Mouse (Mus musculus): ENCODE results near the gene Mfap4. TPM values are rescaled to one million over a fixed set of nuclear protein-coding genes. Genes with fewer than 3 reads are reported as not detected.

The Mfap4 gene
- polyA plus RNA-seq, 1 experiment from 2014 or later: 83.2 TPM

DNA sequence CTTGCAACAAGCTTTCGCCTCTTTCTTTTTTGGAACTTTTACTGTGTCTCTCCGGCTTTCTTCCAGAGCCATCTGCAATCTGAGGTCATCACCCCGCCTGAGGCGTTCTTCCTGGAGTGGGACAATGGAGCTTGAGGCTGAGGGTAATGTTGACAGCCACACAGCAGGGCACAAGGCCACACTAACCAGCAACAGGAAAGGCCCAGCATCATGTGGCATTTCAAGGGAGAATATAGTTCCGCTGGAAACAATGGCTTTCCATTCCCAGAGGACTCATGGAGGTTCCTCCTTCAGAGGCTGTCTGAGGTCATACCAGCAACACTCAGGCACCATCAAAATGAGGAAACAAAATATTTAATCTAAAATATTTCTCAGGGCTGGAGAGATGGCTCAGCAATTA is 48.3 kb downstream of the Mfap4 start:
- H3K4me3 ChIP-seq: no peak overlapping the region
- peaks cover 9% of the 10 kb centered on the region for H3K4me1 ChIP-seq
- 77% methylated on average over 5 of the region's 5 CpGs for WGBS
- no peak overlapping the region for H3K4me2 ChIP-seq (replicated peaks)
- H3K36me3 ChIP-seq: peaks cover 15% of the 10 kb centered on the region
- H3K27ac ChIP-seq (replicated peaks): no peak overlapping the region
- H3K27me3 ChIP-seq: no peaks in the 10 kb centered on the region
- H3K9me3 ChIP-seq: no peaks in the 10 kb centered on the region
- no peak for ATAC-seq (ENCODE audit: low FRiP score, low read depth)
- no peak overlapping the region for H3K9ac ChIP-seq (replicated peaks)

DNA sequence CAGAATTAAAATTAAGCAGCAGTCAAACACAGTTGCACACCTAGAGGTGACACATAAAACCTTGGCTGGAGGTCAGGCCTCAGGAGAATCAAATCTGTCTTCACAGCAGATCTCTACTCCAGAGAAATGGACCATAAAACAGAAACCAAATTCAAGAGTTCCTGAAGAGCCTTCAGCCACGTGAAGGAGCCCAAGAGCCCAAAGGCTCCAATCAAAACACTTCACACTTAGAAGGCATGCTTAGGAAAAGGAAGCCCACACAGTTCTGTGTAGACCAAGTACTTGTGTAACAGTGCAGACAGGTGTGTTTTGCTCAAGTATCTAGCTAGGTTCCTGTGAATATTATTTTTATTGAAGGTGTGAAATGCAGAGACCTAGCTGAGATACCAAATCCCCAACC is 50.3 kb downstream of the Mfap4 start:
- no peak for ATAC-seq (ENCODE audit: low FRiP score, low read depth)
- no peak overlapping the region for H3K4me2 ChIP-seq (replicated peaks)
- H3K36me3 ChIP-seq: peaks cover 24% of the 10 kb centered on the region
- no peak overlapping the region for H3K9ac ChIP-seq (replicated peaks)
- H3K4me1 ChIP-seq: no peaks in the 10 kb centered on the region
- H3K9me3 ChIP-seq: no peaks in the 10 kb centered on the region
- H3K4me3 ChIP-seq: no peak overlapping the region
- WGBS: 82% methylated on average over 1 of the region's 1 CpGs
- H3K27ac ChIP-seq (replicated peaks): no peak overlapping the region
- H3K27me3 ChIP-seq: no peaks in the 10 kb centered on the region

DNA sequence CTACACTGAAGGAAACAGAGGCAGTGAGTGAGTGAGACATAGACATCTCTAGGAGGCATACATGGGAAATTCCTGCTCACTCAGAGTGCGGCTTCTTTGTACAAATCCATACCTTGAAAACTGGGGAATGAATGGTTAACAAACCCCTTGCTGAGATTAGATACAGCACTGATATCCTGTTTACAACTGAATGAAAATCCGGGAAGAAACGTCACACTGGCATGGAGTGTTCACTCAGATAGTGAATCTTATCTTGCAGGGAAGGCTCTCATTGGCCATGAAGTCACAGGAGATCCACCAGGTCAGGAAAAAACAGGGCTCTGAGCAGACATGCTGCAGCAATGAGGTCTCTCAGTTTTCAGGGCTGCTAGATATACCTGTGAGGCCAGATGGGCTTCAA is 51.7 kb downstream of the Mfap4 start:
- peaks cover 15% of the 10 kb centered on the region; the same call in 1 of the 2 replicates for H3K36me3 ChIP-seq
- H3K9ac ChIP-seq (replicated peaks): no peak overlapping the region
- H3K4me3 ChIP-seq: no peak overlapping the region
- no peak overlapping the region for H3K27ac ChIP-seq (replicated peaks)
- no peaks in the 10 kb centered on the region for H3K27me3 ChIP-seq
- 83% methylated on average over 3 of the region's 3 CpGs for WGBS
- no peak for ATAC-seq (ENCODE audit: low FRiP score, low read depth)
- H3K9me3 ChIP-seq: no peaks in the 10 kb centered on the region
- no peaks in the 10 kb centered on the region for H3K4me1 ChIP-seq
- no peak overlapping the region for H3K4me2 ChIP-seq (replicated peaks)

DNA sequence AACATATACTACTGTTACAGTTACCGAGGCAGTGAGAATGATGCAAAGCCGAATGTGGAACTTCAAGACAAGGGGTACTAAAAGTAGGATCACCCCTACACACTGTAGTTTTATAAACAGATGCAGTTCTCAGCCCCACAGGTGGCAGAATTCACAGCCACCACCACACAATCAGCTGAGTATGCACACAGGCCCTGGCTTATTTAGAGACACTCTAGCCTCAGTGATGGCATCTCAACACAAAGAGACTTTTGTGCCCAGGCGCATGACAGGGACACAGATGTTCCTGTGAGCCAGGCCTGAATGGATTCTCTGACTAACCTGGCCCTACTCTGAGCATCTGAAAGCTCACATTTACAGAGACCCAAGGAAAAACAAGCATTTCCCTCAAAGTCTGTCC is 52.1 kb downstream of the Mfap4 start:
- H3K9ac ChIP-seq (replicated peaks): no peak overlapping the region
- no peak overlapping the region for H3K4me3 ChIP-seq
- 85% methylated on average over 3 of the region's 3 CpGs for WGBS
- ATAC-seq (ENCODE audit: low FRiP score, low read depth): no peak
- H3K9me3 ChIP-seq: no peaks in the 10 kb centered on the region
- no peaks in the 10 kb centered on the region for H3K27me3 ChIP-seq
- H3K36me3 ChIP-seq: peaks cover 15% of the 10 kb centered on the region; the same call in 1 of the 2 replicates
- no peak overlapping the region for H3K27ac ChIP-seq (replicated peaks)
- H3K4me1 ChIP-seq: no peaks in the 10 kb centered on the region
- no peak overlapping the region for H3K4me2 ChIP-seq (replicated peaks)

Other genes starting within 250 kb of the Mfap4 start
- gene Aldh3a2, start 218.0 kb upstream of the Mfap4 start, polyA plus RNA-seq (2016; fragmentation: Nextera tagmentation; extraction: Ambion mirVana): 25.3 and 28.5 TPM in 2 replicates
- gene Slc47a2, start 142.6 kb upstream of the Mfap4 start, polyA plus RNA-seq (2016; fragmentation: Nextera tagmentation; extraction: Ambion mirVana): not detected in 2 replicates
- gene Slc47a1, start 107.1 kb upstream of the Mfap4 start, polyA plus RNA-seq (2016; fragmentation: Nextera tagmentation; extraction: Ambion mirVana): not detected in 2 replicates
- 4.8 and 6.6 TPM in 2 replicates for gene Rnf112, start 31.3 kb upstream of the Mfap4 start, polyA plus RNA-seq (2016; fragmentation: Nextera tagmentation; extraction: Ambion mirVana)
- gene Mapk7, start 9.0 kb downstream of the Mfap4 start, polyA plus RNA-seq (2016; fragmentation: Nextera tagmentation; extraction: Ambion mirVana): 94.2 and 100 TPM in 2 replicates
- 33.2 and 37.8 TPM in 2 replicates for gene B9d1, start 19.7 kb downstream of the Mfap4 start, polyA plus RNA-seq (2016; fragmentation: Nextera tagmentation; extraction: Ambion mirVana)
- gene Epn2, start 94.3 kb downstream of the Mfap4 start, polyA plus RNA-seq (2016; fragmentation: Nextera tagmentation; extraction: Ambion mirVana): 34.3 and 39.0 TPM in 2 replicates
- 7.8 and 8.4 TPM in 2 replicates for gene Grap, start 167.8 kb downstream of the Mfap4 start, polyA plus RNA-seq (2016; fragmentation: Nextera tagmentation; extraction: Ambion mirVana)
- gene Fam83g, start 198.7 kb downstream of the Mfap4 start, polyA plus RNA-seq (2016; fragmentation: Nextera tagmentation; extraction: Ambion mirVana): 0.50 and 0.59 TPM in 2 replicates
- gene Slc5a10, start 235.4 kb downstream of the Mfap4 start, polyA plus RNA-seq (2016; fragmentation: Nextera tagmentation; extraction: Ambion mirVana): not detected in 2 replicates

Data from midbrain, embryonic 12.5 days (tissue).